Mouse (Mus musculus): ENCODE data around the gene Nrxn3. TPM values are rescaled to one million over a fixed set of nuclear protein-coding genes. Genes with fewer than 3 reads are reported as not detected.

The Nrxn3 gene
- total RNA-seq, 2 experiments from 2014 or later, result 185 to 191 TPM

- intact Hi-C loops (cut with DNase I), result no loop called here
- no peak for DNase-seq (ENCODE audit: extremely low spot score in 1 of 2, low spot score in 2 of 2)
Measured at GRCm38 (mm10) chr12:89810146-89810545, 1087.5 kb downstream of the Nrxn3 start.

GRCm38 (mm10) chr12:89811815-89812549 lies 1089.3 kb downstream of the Nrxn3 start:
- intact Hi-C loops (cut with DNase I), result no loop called here
- DNase-seq (ENCODE audit: extremely low spot score in 1 of 2, low spot score in 2 of 2), result peak; percentile 69 to 79

DNA sequence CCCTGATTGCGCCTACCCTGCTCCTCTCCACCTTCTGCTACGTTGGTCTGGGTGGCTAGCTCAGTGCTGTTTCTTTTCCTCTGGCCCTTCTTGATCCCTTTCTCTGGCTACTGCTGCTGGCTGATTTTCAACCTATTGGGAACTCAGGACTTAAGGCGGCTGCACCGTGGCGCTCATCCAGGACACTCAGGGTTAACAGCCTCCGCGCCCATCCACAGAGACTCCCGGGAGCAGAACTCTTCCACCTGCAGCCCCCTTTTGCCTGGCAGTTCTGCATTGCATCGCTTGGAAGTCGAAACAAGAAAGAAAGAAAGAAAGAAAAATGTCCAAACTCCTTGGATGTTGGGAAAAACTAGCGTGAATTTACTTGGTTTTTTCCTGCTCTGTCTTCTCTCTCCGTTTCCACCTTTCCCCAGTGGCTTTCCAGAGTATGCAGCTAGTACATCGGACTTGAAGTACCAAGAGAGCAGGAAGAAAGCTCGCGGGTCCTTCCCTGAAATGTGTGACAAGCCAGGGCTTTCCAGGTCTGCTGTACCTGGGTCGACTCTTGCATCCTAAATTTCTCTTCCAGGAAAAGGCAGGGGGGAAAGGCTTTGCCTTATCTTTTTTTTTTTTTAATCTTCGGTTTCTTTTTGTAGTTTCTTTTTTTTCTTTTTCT lies 1090.0 kb downstream of the Nrxn3 start:
- peak in 1 of 2 experiments; percentile 29 for DNase-seq (ENCODE audit: extremely low spot score in 1 of 2, low spot score in 2 of 2)
- intact Hi-C loops (cut with DNase I), result no loop called here

GRCm38 (mm10) chr12:89813294-89813693 lies 1090.6 kb downstream of the Nrxn3 start:
- DNase-seq (ENCODE audit: extremely low spot score in 1 of 2, low spot score in 2 of 2), result no peak
- intact Hi-C loops (cut with DNase I), result no loop called here

GRCm38 (mm10) chr12:89813718-89814117 lies 1091.0 kb downstream of the Nrxn3 start:
- intact Hi-C loops (cut with DNase I), result no loop called here
- no peak for DNase-seq (ENCODE audit: extremely low spot score in 1 of 2, low spot score in 2 of 2)

- DNase-seq (ENCODE audit: extremely low spot score in 1 of 2, low spot score in 2 of 2), result no peak
- intact Hi-C loops (cut with DNase I), result no loop called here
Measured at GRCm38 (mm10) chr12:89814536-89814935, 1091.9 kb downstream of the Nrxn3 start.

GRCm38 (mm10) chr12:89817072-89817773 lies 1094.5 kb downstream of the Nrxn3 start:
- DNase-seq (ENCODE audit: extremely low spot score in 1 of 2, low spot score in 2 of 2), result no peak
- intact Hi-C loops (cut with DNase I), result no loop called here

- intact Hi-C loops (cut with DNase I), result no loop called here
- no peak for DNase-seq (ENCODE audit: extremely low spot score in 1 of 2, low spot score in 2 of 2)
Measured at GRCm38 (mm10) chr12:89818200-89818599, 1095.5 kb downstream of the Nrxn3 start.

DNA sequence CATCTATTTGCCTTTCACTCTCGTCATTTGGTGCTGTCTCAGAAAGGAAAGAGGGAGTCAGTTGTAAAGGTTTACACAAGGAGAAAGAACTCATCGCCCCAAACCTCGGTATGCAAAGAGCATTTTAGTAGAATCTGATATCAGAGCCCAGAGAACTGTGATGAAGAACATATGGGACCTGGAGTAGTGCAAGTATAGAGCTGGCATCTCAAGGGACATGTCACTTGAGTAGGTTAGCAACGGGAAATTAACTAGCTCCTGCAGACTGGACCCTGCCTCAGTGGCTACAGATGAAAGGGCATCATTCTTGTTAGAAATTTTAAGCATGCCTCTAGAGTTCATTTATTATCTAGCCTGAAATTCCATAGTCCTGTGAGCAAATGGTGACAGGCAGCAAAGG lies 1099.5 kb downstream of the Nrxn3 start:
- intact Hi-C loops (cut with DNase I), result no loop called here
- no peak for DNase-seq (ENCODE audit: extremely low spot score in 1 of 2, low spot score in 2 of 2)

DNA sequence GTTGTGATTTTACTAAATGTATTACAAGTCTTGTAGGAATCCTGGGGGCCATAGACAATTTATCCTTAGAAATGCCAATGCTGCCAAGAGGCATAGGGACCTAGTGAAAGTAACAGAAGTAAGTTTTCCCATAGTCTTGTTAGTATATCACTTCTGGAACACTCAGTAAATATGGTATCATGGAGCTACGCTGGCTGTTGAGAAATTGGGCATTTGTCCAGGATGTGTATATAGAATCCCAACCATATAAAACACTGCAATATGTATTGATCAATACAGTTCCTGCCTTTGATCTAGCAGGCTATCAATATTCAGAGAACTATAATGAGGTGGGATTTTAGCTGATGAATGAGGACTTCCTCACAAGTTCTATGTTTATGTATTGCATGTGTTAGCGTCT lies 1107.3 kb downstream of the Nrxn3 start:
- DNase-seq (ENCODE audit: extremely low spot score in 1 of 2, low spot score in 2 of 2), result no peak
- intact Hi-C loops (cut with DNase I), result no loop called here

DNA sequence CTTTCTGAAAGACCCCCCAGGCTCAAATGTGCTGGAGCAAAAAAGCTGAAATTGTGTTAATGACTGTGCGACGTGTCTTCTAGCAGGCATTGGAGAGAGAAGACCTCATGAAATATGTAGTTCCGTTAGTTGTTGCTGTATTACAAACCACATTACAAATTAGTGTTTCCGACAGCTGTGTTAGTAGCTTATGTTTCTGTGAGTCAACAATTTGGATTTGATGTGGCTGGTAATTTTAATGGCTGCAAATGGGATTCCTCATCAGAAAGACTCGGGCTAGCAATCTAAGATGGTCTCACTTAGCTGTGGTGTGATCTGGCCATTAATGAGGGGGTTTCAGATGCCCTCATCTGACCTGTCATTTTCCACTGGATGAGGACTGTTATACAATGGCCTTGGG lies 1107.7 kb downstream of the Nrxn3 start:
- no peak for DNase-seq (ENCODE audit: extremely low spot score in 1 of 2, low spot score in 2 of 2)
- intact Hi-C loops (cut with DNase I), result no loop called here

- intact Hi-C loops (cut with DNase I), result no loop called here
- no peak for DNase-seq (ENCODE audit: extremely low spot score in 1 of 2, low spot score in 2 of 2)
Measured at GRCm38 (mm10) chr12:89831300-89831699, 1108.6 kb downstream of the Nrxn3 start.

DNA sequence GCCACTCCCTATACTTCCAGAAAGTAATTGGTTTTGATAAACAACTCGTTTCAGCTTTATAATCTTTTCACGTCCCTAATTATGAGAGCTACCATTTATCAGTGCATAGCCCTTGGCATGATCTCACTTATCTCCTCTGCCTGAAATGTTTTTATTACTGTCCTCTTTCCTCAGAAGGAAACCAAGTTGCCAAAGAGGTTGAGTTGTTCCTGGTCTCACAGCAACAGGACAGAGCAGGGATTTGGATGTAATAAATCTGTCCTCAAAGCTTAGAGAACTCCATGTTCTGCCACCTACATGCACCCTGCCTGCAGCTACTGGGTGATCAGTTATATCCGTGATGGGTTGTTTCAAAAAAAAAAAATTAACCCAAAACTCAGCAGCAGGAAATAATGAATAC lies 1113.6 kb downstream of the Nrxn3 start:
- intact Hi-C loops (cut with DNase I), result no loop called here
- DNase-seq (ENCODE audit: extremely low spot score in 1 of 2, low spot score in 2 of 2), result no peak

- DNase-seq (ENCODE audit: extremely low spot score in 1 of 2, low spot score in 2 of 2), result no peak
- intact Hi-C loops (cut with DNase I), result no loop called here
Measured at GRCm38 (mm10) chr12:89842861-89843260, 1120.2 kb downstream of the Nrxn3 start.

- no peak for DNase-seq (ENCODE audit: extremely low spot score in 1 of 2, low spot score in 2 of 2)
- intact Hi-C loops (cut with DNase I), result no loop called here
Measured at GRCm38 (mm10) chr12:89848116-89848515, 1125.4 kb downstream of the Nrxn3 start.

DNA sequence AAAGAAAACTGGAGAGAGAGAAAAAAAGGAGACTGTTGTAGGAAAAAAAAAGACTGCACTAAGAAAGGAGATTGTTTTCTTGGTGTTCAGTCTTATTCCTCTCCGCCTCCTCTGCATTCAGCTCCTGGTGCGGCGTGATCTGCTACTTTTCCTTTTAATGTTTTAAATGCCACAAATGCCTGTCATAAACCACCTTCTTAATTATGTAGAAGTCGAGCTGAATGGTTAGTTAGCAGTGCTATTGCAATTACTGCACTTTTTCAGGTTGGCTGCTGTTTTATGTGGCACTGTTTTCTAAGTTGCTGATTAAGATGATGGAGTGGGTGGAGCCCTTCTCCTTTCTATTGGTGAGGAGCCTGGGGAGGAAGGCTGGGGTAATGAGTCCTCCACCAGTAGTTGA lies 1131.7 kb downstream of the Nrxn3 start:
- intact Hi-C loops (cut with DNase I), result no loop called here

DNA sequence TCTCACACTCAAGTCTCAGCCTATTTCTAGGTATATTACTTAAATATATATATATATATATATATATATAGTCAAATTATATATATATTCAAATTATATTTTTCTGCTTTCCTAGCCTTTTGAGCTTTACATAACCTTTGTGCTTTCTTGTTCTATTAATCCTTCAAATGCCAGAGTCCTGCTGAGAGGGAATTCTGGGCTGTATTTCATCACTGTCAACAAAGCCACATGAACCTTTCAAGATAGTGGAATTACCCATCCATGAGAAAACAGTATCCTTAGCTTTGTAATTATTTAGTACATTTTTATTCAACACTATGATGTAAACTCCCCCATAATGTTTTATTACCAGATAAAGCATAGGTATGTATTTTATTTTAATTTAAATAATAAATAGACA lies 1144.4 kb downstream of the Nrxn3 start:
- DNase-seq (ENCODE audit: extremely low spot score in 1 of 2, low spot score in 2 of 2), result no peak
- intact Hi-C loops (cut with DNase I), result no loop called here

More for the DNA sequence above, 1131.7 kb downstream of the Nrxn3 start:
- DNase-seq (ENCODE audit: extremely low spot score in 1 of 2, low spot score in 2 of 2), result no peak

DNA sequence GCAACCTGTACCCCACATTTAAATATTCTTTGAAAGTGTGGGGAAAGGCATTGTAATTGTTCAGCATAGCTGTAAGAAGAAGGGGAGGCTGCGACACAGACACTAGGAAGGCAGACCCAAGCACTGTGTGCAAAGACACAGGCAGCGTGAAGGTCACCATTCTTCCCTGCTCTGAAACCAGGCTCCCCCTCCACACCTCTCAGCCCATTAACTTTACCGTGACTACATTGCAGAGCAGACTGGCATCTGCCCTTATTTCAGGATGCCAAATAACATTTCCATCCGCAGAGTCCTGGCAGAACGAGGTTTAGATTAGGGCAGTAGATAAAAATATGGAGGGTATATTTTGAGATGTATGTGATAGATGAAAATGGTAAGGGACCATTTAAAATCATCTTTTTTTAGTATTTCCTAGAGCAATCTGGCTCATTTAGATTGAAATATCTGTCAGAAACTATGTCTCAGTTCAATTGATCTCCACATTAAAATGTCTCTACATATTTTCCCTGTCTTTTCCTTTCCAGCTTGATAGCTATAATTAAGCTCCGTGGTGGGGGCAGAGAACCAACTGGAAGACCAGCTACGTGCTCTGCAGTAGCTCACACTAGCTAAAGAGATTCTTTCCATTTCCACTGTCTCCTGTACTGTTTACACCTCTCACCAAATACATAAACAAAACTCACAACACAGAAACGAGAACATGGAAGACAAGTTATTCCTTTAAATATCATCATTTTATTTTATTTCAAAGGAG lies 1160.1 kb downstream of the Nrxn3 start:
- DNase-seq (ENCODE audit: extremely low spot score in 1 of 2, low spot score in 2 of 2), result no peak
- intact Hi-C loops (cut with DNase I), result no loop called here

GRCm38 (mm10) chr12:89884576-89884975 lies 1161.9 kb downstream of the Nrxn3 start:
- no peak for DNase-seq (ENCODE audit: extremely low spot score in 1 of 2, low spot score in 2 of 2)
- intact Hi-C loops (cut with DNase I), result no loop called here
